Mouse (Mus musculus): Measurements from ENCODE around the gene Ralgps2.

DNA sequence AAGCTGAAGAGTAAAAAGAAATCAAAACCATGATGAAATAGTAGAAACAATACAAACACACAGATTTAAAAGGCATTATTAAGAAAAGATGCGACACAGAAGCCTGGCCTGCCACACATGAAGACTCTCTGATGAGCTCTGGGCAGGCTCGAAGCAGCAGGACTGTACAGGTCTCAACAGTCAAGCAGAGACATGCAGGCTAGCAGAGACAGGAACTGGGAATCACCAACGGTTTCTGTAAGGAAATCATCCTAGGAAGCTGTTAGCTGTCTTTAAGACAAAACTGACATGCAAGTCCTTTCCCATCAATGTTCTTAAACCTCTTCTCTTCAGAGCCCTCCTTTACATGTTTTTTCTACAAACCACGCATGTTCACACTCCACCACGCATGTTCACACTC, 24.5 kb downstream of the Ralgps2 start:
- TF ChIP-seq GATA1 (IDR thresholded peaks at IDR 0.05; ENCODE audit: borderline replicate concordance, low read length) (no peak), FLI1 (IDR thresholded peaks at IDR 0.05; ENCODE audit: low read length) (no peak)
